Mouse (Mus musculus) midbrain, embryonic 13.5 days (tissue): ENCODE results near the gene Trim8. TPM values are rescaled to one million over a fixed set of nuclear protein-coding genes. Genes with fewer than 3 reads are reported as not detected.

ENCODE experiments used
- ATAC-seq: fragments of 200-750 bp; cut with Nextera tagmentation; 2 replicates; pipeline ENCODE4 v1.8.0; 2017; ENCODE audit warnings: mild to moderate bottlenecking, moderate TSS enrichment, moderate library complexity
- H3K27ac ChIP-seq: fragments of 300-500 bp; sonication (generic); 2 replicates; pipeline ENCODE4 v1.5.1; 2015; ENCODE audit warnings: inconsistent platforms, mild to moderate bottlenecking, moderate library complexity
- H3K27me3 ChIP-seq: fragments of 300-500 bp; sonication (generic); 2 replicates; pipeline ENCODE4 v1.6.1; 2015; ENCODE audit warnings: mild to moderate bottlenecking, inconsistent platforms
- H3K36me3 ChIP-seq: fragments of 300-500 bp; sonication (generic); 2 replicates; pipeline ENCODE4 v1.6.1; 2015; ENCODE audit warnings: mild to moderate bottlenecking, inconsistent platforms
- H3K4me1 ChIP-seq: fragments of 300-500 bp; sonication (generic); replicated peaks from 2 replicates; pipeline ENCODE4 v1.6.1; 2015; ENCODE audit warnings: inconsistent platforms
- H3K4me2 ChIP-seq: fragments of 300-500 bp; sonication (generic); replicated peaks from 2 replicates; pipeline ENCODE4 v1.6.1; 2015; ENCODE audit warnings: moderate library complexity, mild to moderate bottlenecking, inconsistent platforms
- H3K4me3 ChIP-seq: fragments of 300-500 bp; sonication (generic); replicated peaks from 2 replicates; pipeline ENCODE4 v1.5.1; 2015; ENCODE audit warnings: mild to moderate bottlenecking, inconsistent platforms
- H3K9ac ChIP-seq: fragments of 300-500 bp; sonication (generic); replicated peaks from 2 replicates; pipeline ENCODE4 v1.6.1; 2015; ENCODE audit warnings: mild to moderate bottlenecking, inconsistent platforms
- H3K9me3 ChIP-seq: fragments of 300-500 bp; sonication (generic); 2 replicates; pipeline ENCODE4 v1.6.1; 2016; ENCODE audit warnings: mild to moderate bottlenecking, inconsistent platforms
- WGBS: fragments of 180-500 bp; shearing (Covaris S2); methylation state at CpG from one replicate; pipeline ENCODE4 v1.1.7; 2015; 5-methylcytosine and 5-hydroxymethylcytosine counted together
- polyA plus RNA-seq: library from polyadenylated mRNA; unstranded; fragments of >200 nt; fragmentation: Nextera tagmentation; extraction: Ambion mirVana; gene quantifications from 2 replicates; pipeline ENCODE4 v1.2.1, GENCODE M21; 2015

Gene Trim8
- polyA plus RNA-seq, 1 experiment from 2014 or later = 33.0 TPM

DNA sequence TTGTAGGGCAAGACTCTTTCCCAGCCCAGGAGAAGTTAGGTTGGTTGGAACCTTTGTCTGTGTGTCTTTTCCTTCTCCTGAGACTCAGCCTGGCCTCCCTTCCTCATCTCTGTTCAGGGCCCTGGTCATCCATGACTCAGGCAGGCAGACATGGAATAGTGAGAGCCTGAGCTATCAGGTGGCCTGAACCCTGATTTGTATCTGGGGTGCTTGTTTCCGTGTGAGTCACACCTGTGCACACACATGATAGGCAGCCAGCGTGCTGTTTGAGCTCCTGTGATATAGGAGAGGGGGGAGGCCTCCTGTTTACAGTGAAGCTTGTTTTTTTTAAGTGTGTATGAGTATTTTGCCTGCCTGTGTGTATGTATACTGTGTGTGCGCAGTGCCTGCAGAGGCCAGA, 7.7 kb downstream of the Trim8 start:
- no peaks in the 10 kb centered on the region for H3K9me3 ChIP-seq
- peaks cover 81% of the 10 kb centered on the region for H3K36me3 ChIP-seq
- peak overlapping the region; percentile 73 for H3K9ac ChIP-seq
- WGBS = 86% methylated on average over 3 of the region's 3 CpGs
- H3K27me3 ChIP-seq = no peaks in the 10 kb centered on the region
- 0 out of 2 replicates have a peak overlapping the region, but pooled peaks have one; percentile 100 for H3K27ac ChIP-seq
- no peak for ATAC-seq
- H3K4me1 ChIP-seq = peaks cover 79% of the 10 kb centered on the region
- no peak overlapping the region for H3K4me3 ChIP-seq
- peak overlapping the region; percentile 91; the same call in 1 of the 2 replicates for H3K4me2 ChIP-seq

DNA sequence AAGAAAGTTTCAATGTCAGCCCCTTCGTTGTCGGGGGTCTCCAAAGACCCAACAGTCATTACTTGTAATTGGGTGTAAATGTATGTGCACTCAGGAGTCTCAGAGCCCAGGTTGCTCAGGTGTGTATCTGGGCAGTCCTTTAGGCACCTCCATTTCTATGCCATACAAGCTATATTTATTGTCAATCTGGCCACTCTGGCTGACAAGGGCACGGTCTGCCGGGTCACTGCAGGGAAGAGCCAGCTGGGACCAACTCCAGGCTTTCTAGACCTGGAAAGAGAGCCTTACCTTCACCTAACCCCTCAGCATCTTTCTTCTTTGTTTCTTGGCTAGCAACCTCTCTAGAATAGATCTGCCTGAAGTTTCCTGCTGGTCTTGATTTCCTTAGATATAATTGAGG, 8.2 kb downstream of the Trim8 start:
- Histone ChIP-seq H3K9ac (0 out of 2 replicates have a peak overlapping the region, but pooled peaks have one; percentile 73), H3K27me3 (no peaks in the 10 kb centered on the region), H3K4me1 (peaks cover 74% of the 10 kb centered on the region), H3K27ac (0 out of 2 replicates have a peak overlapping the region, but pooled peaks have one; percentile 41), H3K4me2 (0 out of 2 replicates have a peak overlapping the region, but pooled peaks have one; percentile 91), H3K36me3 (peaks cover 86% of the 10 kb centered on the region), H3K9me3 (no peaks in the 10 kb centered on the region), H3K4me3 (no peak overlapping the region)
- 91% methylated on average over 4 of the region's 4 CpGs for WGBS
- ATAC-seq = no peak

DNA sequence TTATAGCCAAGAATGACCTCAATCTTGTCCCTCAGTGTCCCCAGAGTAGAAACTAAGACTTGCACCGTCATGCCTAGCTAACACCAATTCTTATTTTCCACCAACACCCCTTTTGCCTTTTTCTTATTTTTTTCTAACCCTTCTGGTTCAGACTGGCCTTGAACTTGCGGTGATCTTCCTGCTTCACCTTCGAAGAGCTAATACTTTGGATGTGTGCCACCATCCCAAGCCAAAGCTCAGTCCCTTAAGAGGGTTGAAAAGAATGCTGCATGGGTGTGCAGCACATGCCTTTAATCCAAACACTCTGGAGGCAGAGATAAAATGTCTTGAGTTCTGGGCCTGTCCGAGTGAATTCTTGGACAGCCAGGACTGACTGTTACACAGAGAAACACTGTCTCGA, 8.9 kb downstream of the Trim8 start:
- Histone ChIP-seq H3K4me2 (no peak overlapping the region), H3K27me3 (no peaks in the 10 kb centered on the region), H3K36me3 (peaks cover 88% of the 10 kb centered on the region), H3K4me1 (peaks cover 67% of the 10 kb centered on the region), H3K27ac (0 out of 2 replicates have a peak overlapping the region, but pooled peaks have one; percentile 41), H3K4me3 (no peak overlapping the region), H3K9me3 (no peaks in the 10 kb centered on the region), H3K9ac (no peak overlapping the region)
- ATAC-seq = no peak
- WGBS = 89% methylated on average over 5 of the region's 5 CpGs

GRCm38 (mm10) chr19:46510824-46511223, 9.3 kb downstream of the Trim8 start:
- Histone ChIP-seq H3K36me3 (peaks cover 88% of the 10 kb centered on the region), H3K9me3 (no peaks in the 10 kb centered on the region), H3K4me2 (no peak overlapping the region), H3K27me3 (no peaks in the 10 kb centered on the region), H3K4me3 (no peak overlapping the region), H3K4me1 (peaks cover 63% of the 10 kb centered on the region), H3K9ac (no peak overlapping the region), H3K27ac (no peak overlapping the region)
- ATAC-seq = no peak
- WGBS = 58% methylated on average over 3 of the region's 3 CpGs

- WGBS = 91% methylated on average over 10 of the region's 10 CpGs
- no peak for ATAC-seq
- Histone ChIP-seq H3K9ac (no peak overlapping the region), H3K27ac (no peak overlapping the region), H3K36me3 (peaks cover 87% of the 10 kb centered on the region), H3K4me2 (no peak overlapping the region), H3K4me1 (peaks cover 59% of the 10 kb centered on the region), H3K9me3 (no peaks in the 10 kb centered on the region), H3K4me3 (no peak overlapping the region), H3K27me3 (no peaks in the 10 kb centered on the region)
These were observed 9.8 kb downstream of the Trim8 start for GRCm38 (mm10) chr19:46511263-46511662.

DNA sequence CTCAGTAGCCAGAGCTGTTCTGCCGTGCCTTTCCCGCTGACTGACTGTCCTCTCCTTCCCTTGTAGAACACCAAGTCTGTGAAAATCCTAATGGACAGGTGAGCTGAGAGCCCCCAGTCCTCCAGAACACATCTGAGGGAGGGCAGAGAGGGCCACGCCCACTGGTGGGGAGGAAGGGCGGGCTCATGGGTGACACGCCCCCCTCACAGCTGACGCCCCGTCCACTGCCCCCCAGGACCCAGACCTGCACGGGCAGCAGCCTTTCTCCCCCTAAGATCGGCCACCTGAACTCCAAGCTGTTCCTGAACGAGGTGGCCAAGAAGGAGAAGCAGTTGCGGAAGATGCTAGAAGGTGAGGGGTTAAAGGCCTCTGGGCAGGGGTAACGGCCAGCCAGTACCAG, 12.9 kb downstream of the Trim8 start:
- Histone ChIP-seq H3K4me3 (no peak overlapping the region), H3K36me3 (peaks cover 65% of the 10 kb centered on the region), H3K4me2 (no peak overlapping the region), H3K9me3 (no peaks in the 10 kb centered on the region), H3K27me3 (no peaks in the 10 kb centered on the region), H3K27ac (no peak overlapping the region), H3K9ac (no peak overlapping the region), H3K4me1 (peaks cover 55% of the 10 kb centered on the region)
- ATAC-seq = no peak
- WGBS = 89% methylated on average over 12 of the region's 12 CpGs

GRCm38 (mm10) chr19:46515287-46515821, 13.9 kb downstream of the Trim8 start:
- peaks cover 57% of the 10 kb centered on the region for H3K36me3 ChIP-seq
- WGBS = 89% methylated on average over 24 of the region's 24 CpGs

GRCm38 (mm10) chr19:46516667-46517528, 15.4 kb downstream of the Trim8 start:
- no peak for ATAC-seq
- H3K4me2 ChIP-seq = no peak overlapping the region
- WGBS = 42% methylated on average over 3 of the region's 3 CpGs
- peaks cover 31% of the 10 kb centered on the region for H3K4me1 ChIP-seq
- H3K9me3 ChIP-seq = no peaks in the 10 kb centered on the region
- H3K27me3 ChIP-seq = no peaks in the 10 kb centered on the region
- H3K4me3 ChIP-seq = no peak overlapping the region
- H3K9ac ChIP-seq = no peak overlapping the region
- H3K36me3 ChIP-seq = peaks cover 50% of the 10 kb centered on the region
- peak overlapping the region; percentile 75; the same call in 1 of the 2 replicates for H3K27ac ChIP-seq

More at GRCm38 (mm10) chr19:46515287-46515821, 13.9 kb downstream of the Trim8 start:
- H3K27me3 ChIP-seq = no peaks in the 10 kb centered on the region
- ATAC-seq = no peak
- H3K9me3 ChIP-seq = no peaks in the 10 kb centered on the region
- no peak overlapping the region for H3K9ac ChIP-seq
- H3K27ac ChIP-seq = no peak overlapping the region; the same call in 1 of the 2 replicates
- H3K4me2 ChIP-seq = no peak overlapping the region
- H3K4me3 ChIP-seq = no peak overlapping the region
- peaks cover 46% of the 10 kb centered on the region for H3K4me1 ChIP-seq

- H3K4me3 ChIP-seq = no peak overlapping the region
- H3K9me3 ChIP-seq = no peaks in the 10 kb centered on the region
- H3K4me1 ChIP-seq = peaks cover 33% of the 10 kb centered on the region
- H3K9ac ChIP-seq = peak overlapping the region; percentile 53
- peak overlapping the region; percentile 46 for H3K4me2 ChIP-seq
- peaks cover 42% of the 10 kb centered on the region for H3K36me3 ChIP-seq
- peak overlapping the region; percentile 75 for H3K27ac ChIP-seq
- peak; percentile 70 for ATAC-seq
- WGBS = 46% methylated on average over 9 of the region's 14 CpGs
- no peaks in the 10 kb centered on the region for H3K27me3 ChIP-seq
These were observed 16.2 kb downstream of the Trim8 start for GRCm38 (mm10) chr19:46517529-46518351.

- Histone ChIP-seq H3K27ac (peak overlapping the region; percentile 75), H3K4me3 (peak overlapping the region; percentile 12; the same call in 1 of the 2 replicates), H3K27me3 (no peaks in the 10 kb centered on the region), H3K36me3 (peaks cover 36% of the 10 kb centered on the region), H3K4me2 (peak overlapping the region; percentile 46), H3K9me3 (no peaks in the 10 kb centered on the region), H3K4me1 (peaks cover 40% of the 10 kb centered on the region), H3K9ac (peak overlapping the region; percentile 53)
- ATAC-seq = peak; percentile 64
- under 1% methylated on average over 13 of the region's 13 CpGs for WGBS
These were observed 16.9 kb downstream of the Trim8 start for GRCm38 (mm10) chr19:46518352-46518787.

GRCm38 (mm10) chr19:46518828-46519621, 17.5 kb downstream of the Trim8 start:
- peak overlapping the region; percentile 46 for H3K4me2 ChIP-seq
- peak overlapping the region; percentile 75 for H3K27ac ChIP-seq
- H3K27me3 ChIP-seq = no peaks in the 10 kb centered on the region
- H3K9ac ChIP-seq = peak overlapping the region; percentile 53; the same call in 1 of the 2 replicates
- H3K9me3 ChIP-seq = no peaks in the 10 kb centered on the region
- 11% methylated on average over 5 of the region's 5 CpGs for WGBS
- H3K36me3 ChIP-seq = peaks cover 29% of the 10 kb centered on the region
- H3K4me3 ChIP-seq = no peak overlapping the region
- peaks cover 46% of the 10 kb centered on the region for H3K4me1 ChIP-seq
- no peak for ATAC-seq
